Mouse (Mus musculus): Measurements from ENCODE around the gene Ptges3l. TPM values are rescaled to one million over a fixed set of nuclear protein-coding genes. Genes with fewer than 3 reads are reported as not detected.

Gene Ptges3l
- polyA plus RNA-seq, 1 experiment from 2014 or later: 28.1 TPM

DNA sequence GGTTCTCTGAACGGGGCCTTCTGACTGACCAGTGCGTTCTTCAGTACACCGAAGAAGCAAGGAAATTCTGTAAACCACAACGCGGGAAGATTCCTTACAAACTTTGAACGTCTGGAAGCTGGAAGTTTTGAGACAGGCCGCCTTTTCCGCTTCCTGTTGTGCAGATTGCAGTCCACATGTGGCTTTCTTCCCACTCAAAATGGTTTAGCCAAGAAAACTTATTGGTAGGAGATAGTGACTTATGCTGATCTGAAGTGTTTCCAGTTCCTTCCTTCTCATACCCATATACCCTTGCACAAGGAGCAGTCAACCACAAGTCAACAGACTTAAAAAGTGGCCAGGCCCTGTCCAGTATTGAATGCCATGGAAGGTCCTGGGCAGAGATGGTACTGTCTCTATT, 1.0 kb upstream of the Ptges3l start:
- ATAC-seq (no peak), DNase-seq (ENCODE audit: low read depth, low spot score) (no peak)
- no peak for TF ChIP-seq CTCF (IDR thresholded peaks at IDR 0.05)
- no peaks in the 10 kb centered on the region for H3K27me3 ChIP-seq
- ChIA-PET POLR2A (interaction anchor here (0.7 kb wide), 1 partner anchor 128 kb away, joined by 3 read pairs; no protein-coding TSS in a partner anchor), CTCF (interaction anchor here (1.0 kb wide), 1 partner anchor 16 kb away, joined by 3 read pairs; the partner anchor contains the start of gene Rpl27)
- in situ Hi-C loops (cut with MboI; ENCODE audit: low pct_unique_long_range_greater_than_20kb): no loop called here

GRCm38 (mm10) chr11:101424105-101424851, 855 bp downstream of the Ptges3l start, which contains the start of gene Gm27029:
TSS of gene Gm27029 (minus strand) at chr11:101424796.
- no peaks in the 10 kb centered on the region for H3K27me3 ChIP-seq
- ChIA-PET CTCF (interaction anchor here (1.0 kb wide), 1 partner anchor 18 kb away, joined by 3 read pairs; the partner anchor contains the start of gene Rpl27), POLR2A (interaction anchor here (1.0 to 1.5 kb wide), 2 partner anchors 10 to 20 kb away, joined by 3 to 6 read pairs; no protein-coding TSS in a partner anchor)
- in situ Hi-C loops (cut with MboI; ENCODE audit: low pct_unique_long_range_greater_than_20kb): no loop called here
- no peak for TF ChIP-seq CTCF (IDR thresholded peaks at IDR 0.05)
- ATAC-seq: peak; percentile 66
- no peak for DNase-seq (ENCODE audit: low read depth, low spot score)

- in situ Hi-C loops (cut with MboI; ENCODE audit: low pct_unique_long_range_greater_than_20kb): no loop called here
- DNase-seq (ENCODE audit: low read depth, low spot score) (no peak), ATAC-seq (no peak)
- no peaks in the 10 kb centered on the region for H3K27me3 ChIP-seq
- no peak for TF ChIP-seq CTCF (IDR thresholded peaks at IDR 0.05)
- POLR2A ChIA-PET: interaction anchor here (1.0 kb wide), 1 partner anchor 8 kb away, joined by 3 read pairs; no protein-coding TSS in a partner anchor
- CTCF ChIA-PET: interaction anchor here (0.7 to 2.7 kb wide), 3 partner anchors 13 to 22 kb away, joined by 3 to 11 read pairs (median 3); partner anchors contain the start of gene Rpl27
Measured at GRCm38 (mm10) chr11:101420148-101420547, 5.0 kb downstream of the Ptges3l start.

DNA sequence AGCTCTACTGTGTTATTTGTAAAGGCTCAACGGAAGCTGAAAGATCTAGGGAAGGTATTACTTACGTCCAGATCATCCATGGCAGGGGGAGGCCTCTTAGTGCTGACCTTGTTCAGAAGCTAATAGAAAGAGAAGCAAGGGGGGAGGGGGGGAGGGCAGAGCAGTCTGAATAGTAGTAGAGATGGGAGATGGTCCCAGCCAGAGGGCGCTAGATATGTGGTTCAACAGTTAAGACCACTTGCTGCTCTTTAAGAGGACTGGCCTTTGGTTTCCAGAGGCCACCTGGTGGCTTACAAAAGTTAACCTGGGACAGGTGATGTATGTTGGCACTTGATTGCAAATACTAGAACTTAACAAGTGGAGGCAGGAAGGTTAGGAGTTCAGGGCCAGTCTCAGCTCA, 5.5 kb downstream of the Ptges3l start:
- in situ Hi-C loops (cut with MboI; ENCODE audit: low pct_unique_long_range_greater_than_20kb): no loop called here
- no peak for DNase-seq (ENCODE audit: low read depth, low spot score)
- CTCF ChIA-PET: interaction anchor here (0.9 to 2.7 kb wide), 3 partner anchors 14 to 47 kb away, joined by 3 to 11 read pairs (median 4); partner anchors contain the start of gene Rpl27
- H3K27me3 ChIP-seq: no peaks in the 10 kb centered on the region
- ATAC-seq: no peak
- no peak for TF ChIP-seq CTCF (IDR thresholded peaks at IDR 0.05)
- POLR2A ChIA-PET: interaction anchor here (1.3 kb wide), 1 partner anchor 22 kb away, joined by 5 read pairs; the partner anchor contains the start of gene Rpl27

DNA sequence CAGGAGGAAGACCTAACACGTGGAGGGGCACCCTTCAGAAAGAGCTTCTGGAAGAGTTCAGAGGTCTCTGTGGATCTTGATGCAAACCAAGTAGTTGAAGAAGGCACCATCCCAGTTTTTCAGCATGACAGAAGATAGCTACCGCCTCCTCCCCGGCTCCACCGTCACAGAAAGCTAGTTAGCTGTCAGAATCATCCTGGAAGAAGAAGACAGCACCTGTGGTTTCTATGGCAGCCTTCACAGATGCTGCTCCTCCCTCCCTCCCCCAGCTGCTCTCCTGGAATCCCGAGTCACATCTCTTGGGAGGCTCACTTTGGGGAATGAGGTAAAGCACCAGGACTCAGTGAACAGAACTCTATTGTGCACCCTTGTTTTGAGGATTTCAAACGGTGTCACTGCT, 6.1 kb downstream of the Ptges3l start:
- POLR2A ChIA-PET: interaction anchor here (1.3 kb wide), 1 partner anchor 23 kb away, joined by 5 read pairs; the partner anchor contains the start of gene Rpl27
- in situ Hi-C loops (cut with MboI; ENCODE audit: low pct_unique_long_range_greater_than_20kb): no loop called here

DNA sequence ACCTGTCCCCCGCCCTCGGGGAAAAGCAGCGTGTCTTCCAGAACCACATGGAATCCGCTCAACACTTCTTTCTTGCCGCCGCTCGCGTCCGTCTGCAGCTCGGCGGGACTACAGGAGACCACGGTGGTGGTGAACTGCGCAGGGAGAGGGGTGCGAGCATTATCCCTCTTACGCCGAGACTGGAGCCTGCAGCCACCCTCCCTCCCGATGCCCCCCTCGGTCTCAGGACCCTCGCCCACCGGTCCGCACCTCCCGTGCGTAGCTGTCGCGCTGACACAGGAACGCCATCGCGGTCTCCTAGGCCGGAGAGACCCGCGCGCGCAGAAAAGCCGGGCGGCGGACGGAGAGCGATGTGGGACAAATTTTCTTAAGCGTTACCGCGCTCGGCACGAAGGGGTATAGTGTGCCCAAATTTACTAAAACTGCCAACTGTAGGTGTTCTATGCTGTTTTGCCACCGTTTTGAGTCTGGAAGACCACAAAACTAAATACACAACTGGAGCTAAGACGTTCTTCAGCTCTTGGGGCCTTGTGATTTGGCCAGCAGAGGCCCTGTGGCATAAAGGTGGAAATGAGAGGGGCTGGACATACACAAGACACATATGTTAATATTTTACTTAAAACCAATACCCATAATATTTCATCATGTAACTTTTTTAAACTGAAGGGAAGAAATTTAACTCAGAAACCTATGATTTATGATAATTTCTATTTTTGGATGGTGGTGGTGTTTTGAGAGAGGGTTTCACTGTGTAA, 7.9 kb downstream of the Ptges3l start, which contains the start of gene Aarsd1:
Aarsd1 (minus strand) TSS at position 515 of the 755 bp plus-strand sequence.
- ChIA-PET CTCF (interaction anchor here (0.6 to 1.8 kb wide), 3 partner anchors 11 to 187 kb away, joined by 3 to 8 read pairs (median 3); partner anchors contain the start of gene Rpl27), POLR2A (interaction anchor here (0.7 to 1.4 kb wide), 2 partner anchors 26 to 50 kb away, joined by 3 to 12 read pairs; partner anchors contain the start of gene Rpl27)
- TF ChIP-seq CTCF (IDR thresholded peaks at IDR 0.05): no peak
- in situ Hi-C loops (cut with MboI; ENCODE audit: low pct_unique_long_range_greater_than_20kb): no loop called here
- ATAC-seq: peak; percentile 63
- no peaks in the 10 kb centered on the region for H3K27me3 ChIP-seq
- no peak for DNase-seq (ENCODE audit: low read depth, low spot score)

More for the DNA sequence above, 6.1 kb downstream of the Ptges3l start:
- TF ChIP-seq CTCF (IDR thresholded peaks at IDR 0.05): no peak
- CTCF ChIA-PET: interaction anchor here (0.9 to 2.7 kb wide), 3 partner anchors 23 to 101 kb away, joined by 4 to 11 read pairs (median 4); partner anchors contain the start of gene Rpl27
- H3K27me3 ChIP-seq: no peaks in the 10 kb centered on the region
- ATAC-seq (no peak), DNase-seq (ENCODE audit: low read depth, low spot score) (no peak)

GRCm38 (mm10) chr11:101416433-101417100, 8.6 kb downstream of the Ptges3l start:
- no peaks in the 10 kb centered on the region for H3K27me3 ChIP-seq
- no peak for TF ChIP-seq CTCF (IDR thresholded peaks at IDR 0.05)
- ChIA-PET CTCF (interaction anchor here (0.6 to 1.8 kb wide), 5 partner anchors 12 to 187 kb away, joined by 3 to 8 read pairs (median 3); partner anchors contain the start of gene Rpl27), POLR2A (interaction anchor here (0.6 to 1.4 kb wide), 2 partner anchors 27 to 76 kb away, joined by 3 to 12 read pairs; partner anchors contain the start of gene Rpl27)
- no peak for DNase-seq (ENCODE audit: low read depth, low spot score)
- in situ Hi-C loops (cut with MboI; ENCODE audit: low pct_unique_long_range_greater_than_20kb): no loop called here
- ATAC-seq: peak; percentile 9

DNA sequence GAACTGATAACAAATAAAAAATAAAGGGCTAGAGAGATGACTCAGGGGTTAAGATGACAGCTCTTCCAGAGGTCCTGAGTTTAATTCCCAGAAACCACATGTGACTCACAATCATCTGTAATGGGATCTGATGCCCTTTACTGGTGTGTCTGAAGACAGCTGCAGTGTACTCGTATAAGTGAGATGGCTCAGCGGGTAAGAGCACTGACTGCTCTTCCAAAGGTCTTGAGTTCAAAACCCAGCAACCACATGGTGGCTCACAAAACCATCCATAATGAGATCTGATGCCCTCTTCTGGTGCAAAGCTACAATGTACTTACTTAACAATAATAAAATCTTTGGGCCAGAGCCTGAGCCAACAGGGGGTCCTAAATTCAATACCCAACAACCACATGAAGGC, 9.8 kb downstream of the Ptges3l start:
- ATAC-seq (no peak), DNase-seq (ENCODE audit: low read depth, low spot score) (no peak)
- in situ Hi-C loops (cut with MboI; ENCODE audit: low pct_unique_long_range_greater_than_20kb): no loop called here
- H3K27me3 ChIP-seq: no peaks in the 10 kb centered on the region
- POLR2A ChIA-PET: no interaction called here
- CTCF ChIA-PET: no interaction called here
- TF ChIP-seq CTCF (IDR thresholded peaks at IDR 0.05): no peak

DNA sequence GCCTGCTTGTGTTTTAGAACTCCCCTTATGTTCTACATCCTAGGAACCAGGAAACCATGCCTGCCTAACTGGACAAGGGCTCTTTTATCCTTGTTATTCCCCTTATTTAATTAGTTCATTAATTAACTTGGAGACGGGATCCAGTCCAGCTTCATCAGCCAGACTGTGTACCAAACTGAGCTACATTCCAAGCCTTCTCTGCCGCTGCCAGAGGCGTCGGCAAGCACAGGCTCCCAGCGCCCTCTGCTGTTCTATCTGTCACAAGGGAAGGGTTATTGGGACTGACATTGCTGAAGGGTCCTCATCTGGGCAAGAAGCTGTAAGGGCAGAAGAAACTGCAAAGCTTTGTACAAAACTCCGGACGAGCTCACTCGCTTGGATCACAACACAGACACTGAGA, 30.0 kb downstream of the Ptges3l start:
- in situ Hi-C loops (cut with MboI; ENCODE audit: low pct_unique_long_range_greater_than_20kb): loop anchor here (5.0 to 10.0 kb wide), 2 partner anchors 73 to 180 kb away; no protein-coding TSS in a partner anchor
- ChIA-PET CTCF (interaction anchor here (0.6 to 3.8 kb wide), 12 partner anchors 11 to 129 kb away, joined by 3 to 35 read pairs (median 4); partner anchors contain the start of genes Aoc2 and Psme3), POLR2A (interaction anchor here (0.6 kb wide), 1 partner anchor 68 kb away, joined by 3 read pairs; no protein-coding TSS in a partner anchor)
- DNase-seq (ENCODE audit: low read depth, low spot score) (no peak), ATAC-seq (no peak)
- H3K27me3 ChIP-seq: no peaks in the 10 kb centered on the region
- TF ChIP-seq CTCF (IDR thresholded peaks at IDR 0.05): peak; percentile 98
